Mouse (Mus musculus) liver, adult 2 months (tissue): ENCODE results near the gene Hpf1.
A peak's percentile ranks its signal among the peaks of the same experiment; 100 is the strongest.

ENCODE experiments used
- CTCF ChIP-seq: fragments of 200-500 bp; IDR thresholded peaks from 2 replicates; pipeline ENCODE4 v1.5.1; 2011; ENCODE audit warnings: low read depth, low read length, control low read depth
- POLR2A ChIP-seq: fragments of 200-500 bp; IDR thresholded peaks from 2 replicates; pipeline ENCODE4 v1.6.1; 2011; ENCODE audit warnings: low read length, control low read depth; ENCODE audit not compliant: insufficient read depth; ENCODE audit errors: extremely low read depth

DNA sequence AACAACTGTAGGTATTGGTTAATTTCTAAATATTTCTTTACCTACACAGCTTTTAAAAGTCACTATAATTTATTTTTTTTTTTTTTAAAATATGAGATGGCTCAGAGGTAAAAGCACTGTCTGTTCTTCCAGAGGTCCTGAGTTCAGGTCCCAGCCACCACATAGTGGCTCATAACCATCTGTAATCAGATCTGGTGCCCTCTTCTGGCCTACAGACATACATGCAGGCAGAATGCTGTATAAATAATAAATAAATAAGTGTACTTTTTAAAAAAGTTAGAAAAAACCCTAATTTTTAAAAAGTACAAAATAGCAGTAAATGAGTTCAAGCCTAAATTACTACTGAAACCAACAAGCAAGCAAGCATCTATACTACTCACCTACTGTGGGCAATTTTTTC lies 43.4 kb downstream of the Hpf1 start:
- TF ChIP-seq POLR2A (no peak), CTCF (peak; percentile 30; the same call in 1 of the 2 replicates)
